Mouse (Mus musculus) liver, postnatal 0 days (tissue): ENCODE measurements around the gene Grik2. TPM values are rescaled to one million over a fixed set of nuclear protein-coding genes. Genes with fewer than 3 reads are reported as not detected.

Experiments
- ATAC-seq: fragments of 200-750 bp; cut with Nextera tagmentation; 2 replicates; pipeline ENCODE4 v1.8.0; 2017; ENCODE audit warnings: mild to moderate bottlenecking, moderate library complexity
- DNase-seq: peaks from one replicate; pipeline ENCODE4 v3.0.0-alpha.2; 2016
- H3K27ac ChIP-seq: fragments of 300-500 bp; sonication (generic); 2 replicates; pipeline ENCODE4 v1.5.1; 2014; ENCODE audit warnings: antibody characterized with exemption, moderate library complexity, mild to moderate bottlenecking, low read depth
- H3K27me3 ChIP-seq: fragments of 300-500 bp; sonication (generic); 2 replicates; pipeline ENCODE4 v1.6.1; 2014; ENCODE audit warnings: low read length, control low read depth, mixed read lengths; ENCODE audit not compliant: insufficient read depth
- H3K36me3 ChIP-seq: fragments of 300-500 bp; sonication (generic); replicated peaks from 2 replicates; pipeline ENCODE4 v1.6.1; 2014; ENCODE audit warnings: mild to moderate bottlenecking, control low read depth, low read length, moderate library complexity, mixed read lengths; ENCODE audit not compliant: insufficient read depth
- H3K4me1 ChIP-seq: fragments of 300-500 bp; sonication (generic); 2 replicates; pipeline ENCODE4 v1.6.1; 2014; ENCODE audit warnings: antibody characterized with exemption, mild to moderate bottlenecking, control low read depth; ENCODE audit not compliant: insufficient read depth
- H3K4me2 ChIP-seq: fragments of 300-500 bp; sonication (generic); 2 replicates; pipeline ENCODE4 v1.6.1; 2014; ENCODE audit warnings: low read depth, mild to moderate bottlenecking, low read length, moderate library complexity, mixed read lengths
- H3K4me3 ChIP-seq: fragments of 300-500 bp; sonication (generic); 2 replicates; pipeline ENCODE4 v1.5.1; 2014; ENCODE audit warnings: low read depth, low read length
- H3K9ac ChIP-seq: fragments of 300-500 bp; sonication (generic); replicated peaks from 2 replicates; pipeline ENCODE4 v1.6.1; 2014; ENCODE audit warnings: mild to moderate bottlenecking, moderate library complexity
- H3K9me3 ChIP-seq: fragments of 300-500 bp; sonication (generic); 2 replicates; pipeline ENCODE4 v1.6.1; 2016; ENCODE audit warnings: mild to moderate bottlenecking, control low read depth, low read length, mixed read lengths
- CTCF ChIP-seq: sonication (generic); IDR thresholded peaks from 2 replicates; pipeline ENCODE4 v1.5.1; 2016; ENCODE audit warnings: antibody characterized with exemption, low read depth
- EP300 ChIP-seq: IDR thresholded peaks from 2 replicates; pipeline ENCODE4 v1.6.1; 2016; ENCODE audit warnings: antibody characterized with exemption, low read depth, mild to moderate bottlenecking
- WGBS: fragments of 180-500 bp; shearing (Covaris S2); extraction: QIAGEN DNeasy Blood & Tissue Kit; methylation state at CpG from one replicate; pipeline ENCODE4 v1.1.7; 2014; ENCODE audit not compliant: insufficient replicate concordance; 5-methylcytosine and 5-hydroxymethylcytosine counted together
- polyA plus RNA-seq: library from polyadenylated mRNA; unstranded; fragments of >200 nt; fragmentation: Nextera tagmentation; extraction: Ambion mirVana; gene quantifications from 2 replicates; pipeline ENCODE4 v1.2.1, GENCODE M21; 2015

The Grik2 gene
- polyA plus RNA-seq, 1 experiment from 2014 or later = not detected

DNA sequence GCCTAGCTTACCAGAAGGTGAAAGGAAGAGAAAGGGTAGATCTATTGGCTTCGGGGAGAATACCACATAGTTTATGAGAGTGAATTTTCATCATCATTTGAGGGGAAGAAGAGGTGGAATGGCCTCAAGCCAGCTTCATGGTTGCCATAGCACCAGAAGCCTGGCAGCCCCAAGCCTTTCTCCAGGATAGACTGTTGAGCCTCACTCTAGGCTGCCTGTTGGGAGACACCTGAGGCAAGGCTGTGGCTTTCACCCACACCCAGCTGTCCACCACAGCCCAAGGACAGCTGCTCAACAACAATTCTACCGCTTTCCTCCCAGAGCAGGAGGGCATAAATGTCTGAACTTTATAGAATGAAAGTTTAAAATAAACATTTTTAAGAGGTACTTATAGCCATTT is 8.1 kb downstream of the Grik2 start:
- H3K27ac ChIP-seq = no peak overlapping the region
- no peak overlapping the region for H3K4me3 ChIP-seq
- no peaks in the 10 kb centered on the region for H3K36me3 ChIP-seq
- WGBS = 61% methylated on average over 2 of the region's 2 CpGs
- H3K4me2 ChIP-seq = no peak overlapping the region
- TF ChIP-seq EP300 (no peak), CTCF (no peak)
- H3K27me3 ChIP-seq = peaks cover 12% of the 10 kb centered on the region
- H3K9me3 ChIP-seq = no peaks in the 10 kb centered on the region
- no peaks in the 10 kb centered on the region for H3K4me1 ChIP-seq
- DNase-seq (no peak), ATAC-seq (no peak)
- no peak overlapping the region for H3K9ac ChIP-seq

- TF ChIP-seq CTCF = no peak
- no peak for TF ChIP-seq EP300
- H3K36me3 ChIP-seq = no peaks in the 10 kb centered on the region
- DNase-seq (no peak), ATAC-seq (no peak)
- H3K27me3 ChIP-seq = no peaks in the 10 kb centered on the region
- H3K4me2 ChIP-seq = no peak overlapping the region
- no peaks in the 10 kb centered on the region for H3K9me3 ChIP-seq
- H3K9ac ChIP-seq = no peak overlapping the region
- H3K4me3 ChIP-seq = no peak overlapping the region
- H3K4me1 ChIP-seq = no peaks in the 10 kb centered on the region
- no peak overlapping the region for H3K27ac ChIP-seq
These were observed 19.7 kb downstream of the Grik2 start for GRCm38 (mm10) chr10:49768897-49769296.

- DNase-seq (no peak), ATAC-seq (no peak)
- Histone ChIP-seq H3K27ac (no peak overlapping the region), H3K9me3 (no peaks in the 10 kb centered on the region), H3K4me3 (no peak overlapping the region), H3K4me1 (no peaks in the 10 kb centered on the region), H3K4me2 (no peak overlapping the region), H3K9ac (no peak overlapping the region), H3K36me3 (no peaks in the 10 kb centered on the region), H3K27me3 (no peaks in the 10 kb centered on the region)
- WGBS = 62% methylated on average over 2 of the region's 2 CpGs
- TF ChIP-seq EP300 = no peak
- TF ChIP-seq CTCF = no peak
These were observed 21.0 kb downstream of the Grik2 start for GRCm38 (mm10) chr10:49767556-49767955.

GRCm38 (mm10) chr10:49762607-49763006 is 26.0 kb downstream of the Grik2 start:
- Histone ChIP-seq H3K4me3 (no peak overlapping the region), H3K4me2 (no peak overlapping the region), H3K27me3 (no peaks in the 10 kb centered on the region), H3K9ac (no peak overlapping the region), H3K27ac (no peak overlapping the region), H3K4me1 (no peaks in the 10 kb centered on the region), H3K36me3 (no peaks in the 10 kb centered on the region), H3K9me3 (no peaks in the 10 kb centered on the region)
- ATAC-seq (no peak), DNase-seq (no peak)
- WGBS = 70% methylated on average over 2 of the region's 2 CpGs
- TF ChIP-seq EP300 = no peak
- TF ChIP-seq CTCF = no peak

DNA sequence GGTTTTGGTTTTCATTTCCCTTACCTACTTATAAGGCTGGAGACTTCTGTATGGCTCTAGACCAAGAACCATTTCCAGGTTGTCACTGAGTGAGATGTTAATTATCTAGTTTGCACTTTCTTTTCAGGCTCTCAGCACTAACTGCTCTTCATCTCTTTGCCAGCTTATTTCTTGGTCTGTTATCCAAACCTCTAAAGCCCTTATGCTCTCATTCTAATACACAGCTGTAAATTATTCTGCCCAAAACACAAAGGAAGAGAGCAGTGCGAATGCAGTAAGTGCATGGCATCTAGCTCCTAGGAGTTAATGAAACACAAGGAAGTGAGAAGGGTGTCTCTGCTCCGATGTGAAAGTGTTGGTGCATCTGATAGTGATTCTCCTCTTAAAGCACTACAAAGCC is 36.8 kb downstream of the Grik2 start:
- no peak for DNase-seq
- Histone ChIP-seq H3K27ac (no peak overlapping the region), H3K9ac (no peak overlapping the region), H3K4me1 (no peaks in the 10 kb centered on the region), H3K36me3 (no peaks in the 10 kb centered on the region), H3K4me2 (no peak overlapping the region), H3K9me3 (no peaks in the 10 kb centered on the region), H3K27me3 (no peaks in the 10 kb centered on the region), H3K4me3 (no peak overlapping the region)
- 64% methylated on average over 2 of the region's 2 CpGs for WGBS
- no peak for ATAC-seq
- TF ChIP-seq CTCF (no peak), EP300 (no peak)

- no peak overlapping the region for H3K4me2 ChIP-seq
- no peak for TF ChIP-seq CTCF
- no peak for TF ChIP-seq EP300
- ATAC-seq = no peak
- 72% methylated on average over 2 of the region's 2 CpGs for WGBS
- H3K27me3 ChIP-seq = no peaks in the 10 kb centered on the region
- DNase-seq = no peak
- no peaks in the 10 kb centered on the region for H3K36me3 ChIP-seq
- no peaks in the 10 kb centered on the region for H3K4me1 ChIP-seq
- H3K9ac ChIP-seq = no peak overlapping the region
- no peak overlapping the region for H3K4me3 ChIP-seq
- no peak overlapping the region for H3K27ac ChIP-seq
- H3K9me3 ChIP-seq = no peaks in the 10 kb centered on the region
These were observed 56.7 kb downstream of the Grik2 start for GRCm38 (mm10) chr10:49731841-49732240.

GRCm38 (mm10) chr10:49723706-49724105 is 64.9 kb downstream of the Grik2 start:
- Histone ChIP-seq H3K36me3 (no peaks in the 10 kb centered on the region), H3K27me3 (no peaks in the 10 kb centered on the region), H3K4me2 (no peak overlapping the region), H3K9me3 (no peaks in the 10 kb centered on the region), H3K27ac (no peak overlapping the region), H3K4me3 (no peak overlapping the region), H3K9ac (no peak overlapping the region), H3K4me1 (no peaks in the 10 kb centered on the region)
- TF ChIP-seq EP300 (no peak), CTCF (no peak)
- 68% methylated on average over 2 of the region's 2 CpGs for WGBS
- ATAC-seq (no peak), DNase-seq (no peak)
